In the genomic region with DNA sequence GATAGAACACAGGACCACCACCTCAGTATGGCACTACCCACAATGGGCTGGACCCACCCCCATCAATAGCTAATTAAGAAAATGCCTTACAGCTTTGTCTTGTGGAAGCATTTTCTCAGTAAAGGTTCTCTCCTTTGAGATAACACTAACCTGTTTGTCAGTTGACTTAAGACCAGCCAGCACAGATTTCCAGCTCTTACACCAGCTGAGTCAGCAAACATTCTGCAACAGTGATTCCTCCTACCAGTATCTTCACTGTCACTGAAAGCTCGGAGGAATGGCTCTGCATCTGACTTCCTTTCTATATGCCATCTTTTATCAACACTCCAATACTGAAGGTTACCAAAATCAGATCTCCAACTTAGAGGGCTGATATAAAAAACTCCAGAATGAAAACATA, we compare ENCODE assay signal across 20 mouse cellular contexts. TPM values are rescaled to one million over a fixed set of nuclear protein-coding genes. Genes with fewer than 3 reads are reported as not detected.
DNase-seq lines count a peak whose midpoint lies in the region; ATAC-seq and TF ChIP-seq lines count a peak whose summit lies in the region.
"Had no signal": no experiment of that assay in that cellular context is flagged by ENCODE, and none has a peak within 500 bp of the region (broad histone marks: within the 10 kb centered on the region; RNA-seq: fewer than 3 reads in every experiment).

No protein-coding gene starts in this region.

- no peak for TF ChIP-seq CTCF in thymus, adult 2 months (IDR thresholded peaks at IDR 0.05; ENCODE audit: borderline replicate concordance, control insufficient read depth, extremely low read depth, insufficient read depth, low read length, poor library complexity)

- no peak overlapping the region for H3K4me3 ChIP-seq in thymus, adult 2 months (ENCODE audit: control insufficient read depth, insufficient read depth, low read length)
- H3K4me3 ChIP-seq: embryonic facial prominence, embryonic 10.5 days; forebrain, embryonic 13.5 days; gastrocnemius, adult 2 months; heart, embryonic 12.5 days; hindbrain, embryonic 10.5 days had no signal

- WGBS in thymus, adult 2 months, result 45% methylated on average over 1 of the region's 1 CpGs

- H3K36me3 ChIP-seq in thymus, adult 2 months (ENCODE audit: control insufficient read depth, insufficient read depth, low read length), result no peaks in the 10 kb centered on the region
- H3K36me3 ChIP-seq: embryonic facial prominence, embryonic 10.5 days; G1E; heart, embryonic 12.5 days; hindbrain, embryonic 10.5 days had no signal

- no peak for TF ChIP-seq POLR2A in thymus, adult 2 months (IDR thresholded peaks at IDR 0.05; ENCODE audit: control insufficient read depth, extremely low read depth, insufficient read depth, low read length, poor library complexity)

- ATAC-seq in cerebellum, adult (ENCODE audit: insufficient number of reproducible peaks, low FRiP score, low TSS enrichment), result peak; percentile 50; the same call in 1 of the 2 replicates
- ATAC-seq: forebrain, embryonic 13.5 days; forebrain, postnatal 0 days; intestine, embryonic 16.5 days had no signal

- 0 out of 2 replicates have a peak overlapping the region, but pooled peaks have one; percentile 40 for H3K27ac ChIP-seq in thymus, adult 2 months (ENCODE audit: control insufficient read depth, insufficient read depth, low read length)
- H3K27ac ChIP-seq: embryonic facial prominence, embryonic 10.5 days; forebrain, embryonic 13.5 days; gastrocnemius, adult 2 months; hindbrain, embryonic 10.5 days; hindbrain, embryonic 14.5 days had no signal

- peaks cover 6% of the 10 kb centered on the region; the same call in 1 of the 2 replicates for H3K4me1 ChIP-seq in thymus, adult 2 months (replicated peaks; ENCODE audit: control insufficient read depth, insufficient read depth, low read length)

- H3K27me3 ChIP-seq in thymus, adult 2 months (ENCODE audit: control insufficient read depth, insufficient read depth, low read length), result no peaks in the 10 kb centered on the region
- H3K27me3 ChIP-seq: forebrain, embryonic 13.5 days; heart, embryonic 12.5 days had no signal

- DNase-seq in cerebellum, postnatal 4 days (ENCODE audit: low spot score in 2 of 2), result no peak
- no peak for DNase-seq in thymus, adult 2 months
- DNase-seq in thymus, adult 18-20 months, result no peak
- DNase-seq in brain, adult 2 months (ENCODE audit: low read depth, low spot score), result peak; percentile 68
- peak; percentile 12 for DNase-seq in yolk sac, embryonic 10.5 days (ENCODE audit: low spot score)
- DNase-seq in gastrocnemius, adult 18-20 months (ENCODE audit: low spot score), result no peak
- no peak for DNase-seq in right cerebral cortex, postnatal 25 days
- DNase-seq: adrenal gland, adult 8-10 months; adrenal gland, postnatal 36 days; forebrain, postnatal 0 days; gastrocnemius, adult 2 months; gastrocnemius, postnatal 25 days had no signal

RNA-seq across cellular contexts. Expression of a gene that starts 53.6 kb away (rescaled TPM):
- 45.4 and 52.5 TPM in 2 replicates for polyA plus RNA-seq in thymus, adult 2 months (2012; rRNA removed)
- total RNA-seq in gastrocnemius, adult 18-20 months (2021), result 10 to 100 TPM; 41.7 to 47.7 TPM

RNA-seq across cellular contexts. Expression of a gene that starts 54.1 kb away (rescaled TPM):
- polyA plus RNA-seq in thymus, adult 2 months (2012; rRNA removed), result 6.0 and 7.3 TPM in 2 replicates
- total RNA-seq in gastrocnemius, adult 18-20 months (2021), result 10 to 100 TPM; 11.1 to 12.3 TPM

Comparison
In these comparisons a context has a peak if more than half of its experiments do, and no peak if none do; other contexts are left out.
1. DNase-seq: peak in brain, adult 2 months (single experiment) and yolk sac, embryonic 10.5 days (single experiment); none in cerebellum, postnatal 4 days (0 of 2), thymus, adult 2 months (single experiment), thymus, adult 18-20 months (0 of 2), gastrocnemius, adult 18-20 months (single experiment) and right cerebral cortex, postnatal 25 days (single experiment).